Mouse (Mus musculus): ENCODE data around the gene Hoxa4. TPM values are rescaled to one million over a fixed set of nuclear protein-coding genes. Genes with fewer than 3 reads are reported as not detected.

Gene Hoxa4
- total and polyA plus RNA-seq, 2 experiments from 2014 or later, result 0.08 to 0.38 TPM

GRCm38 (mm10) chr6:52165441-52166370 lies 25.8 kb downstream of the Hoxa4 start:
- Histone ChIP-seq H3K9ac (replicated peaks; ENCODE audit: low read depth, low read length) (no peak overlapping the region), H3K36me3 (replicated peaks; ENCODE audit: control insufficient read depth, insufficient read depth, low read length) (no peaks in the 10 kb centered on the region), H3K4me3 (ENCODE audit: low read depth, low read length) (peak overlapping the region; percentile 39), H3K27ac (ENCODE audit: low read depth) (no peak overlapping the region), H3K9me3 (replicated peaks; ENCODE audit: control insufficient read depth, low read length) (no peaks in the 10 kb centered on the region), H3K27me3 (ENCODE audit: control insufficient read depth, insufficient read depth, low read length) (peaks cover 99% of the 10 kb centered on the region), H3K4me2 (ENCODE audit: low read depth, low read length) (peak overlapping the region; percentile 51), H3K4me1 (ENCODE audit: control insufficient read depth, insufficient read depth) (no peaks in the 10 kb centered on the region)
- no peak for DNase-seq (ENCODE audit: low spot score)
- WGBS, result 3% methylated on average over 28 of the region's 28 CpGs
- ATAC-seq (ENCODE audit: insufficient read depth, low read depth), result no peak
- TF ChIP-seq EP300 (IDR thresholded peaks at IDR 0.05; ENCODE audit: low read depth) (no peak), CTCF (IDR thresholded peaks at IDR 0.05; ENCODE audit: low read depth) (no peak)

- no peak for TF ChIP-seq CTCF (IDR thresholded peaks at IDR 0.05; ENCODE audit: low read depth)
- H3K36me3 ChIP-seq (replicated peaks; ENCODE audit: control insufficient read depth, insufficient read depth, low read length), result no peaks in the 10 kb centered on the region
- H3K27me3 ChIP-seq (ENCODE audit: control insufficient read depth, insufficient read depth, low read length), result peaks cover 99% of the 10 kb centered on the region
- H3K9ac ChIP-seq (replicated peaks; ENCODE audit: low read depth, low read length), result peak within 1 kb of the TSS; percentile 28; the same call in 1 of the 2 replicates
- ATAC-seq (ENCODE audit: insufficient read depth, low read depth), result no peak
- WGBS, result 3% methylated on average over 25 of the region's 25 CpGs
- DNase-seq (ENCODE audit: low spot score), result no peak
- H3K4me1 ChIP-seq (ENCODE audit: control insufficient read depth, insufficient read depth), result no peaks in the 10 kb centered on the region
- H3K9me3 ChIP-seq (replicated peaks; ENCODE audit: control insufficient read depth, low read length), result no peaks in the 10 kb centered on the region
- peak within 1 kb of the TSS; percentile 39 for H3K4me3 ChIP-seq (ENCODE audit: low read depth, low read length)
- peak within 1 kb of the TSS; percentile 51 for H3K4me2 ChIP-seq (ENCODE audit: low read depth, low read length)
- H3K27ac ChIP-seq (ENCODE audit: low read depth), result peak within 1 kb of the TSS; percentile 62
Measured at GRCm38 (mm10) chr6:52164626-52165440, 26.7 kb downstream of the Hoxa4 start, which contains the start of gene Hoxa2. Gene Hoxa2 (minus strand): TSS chr6:52164831.

DNA sequence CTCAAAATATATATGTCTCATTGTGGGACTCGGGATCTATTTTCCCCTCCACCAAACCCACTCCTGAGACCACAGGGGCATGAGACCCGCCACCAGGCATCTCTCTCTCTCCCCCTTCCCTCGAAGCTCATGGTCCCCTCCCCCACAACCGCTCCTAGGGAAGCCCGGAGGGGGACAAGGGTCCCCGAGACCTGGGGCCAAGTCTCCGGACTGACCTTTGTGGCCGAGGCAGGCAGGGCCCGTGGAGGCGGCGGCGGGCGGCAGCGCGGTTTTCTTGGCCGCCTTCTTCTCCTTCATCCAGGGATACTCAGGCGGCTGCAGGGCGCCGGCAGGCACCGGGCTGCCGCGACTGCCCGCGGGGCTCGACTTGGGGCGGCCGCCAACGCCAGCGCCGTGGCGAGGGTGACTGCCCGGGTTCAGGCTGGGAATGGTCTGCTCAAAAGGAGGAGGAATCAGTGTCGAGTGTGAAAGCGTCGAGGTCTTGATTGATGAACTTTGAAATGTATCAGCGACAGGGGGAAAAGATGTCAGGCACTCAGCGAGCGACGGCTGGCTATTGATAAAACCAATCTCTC lies 27.4 kb downstream of the Hoxa4 start:
- H3K27me3 ChIP-seq (ENCODE audit: control insufficient read depth, insufficient read depth, low read length), result peaks cover 99% of the 10 kb centered on the region
- H3K4me2 ChIP-seq (ENCODE audit: low read depth, low read length), result peak overlapping the region; percentile 51
- 2% methylated on average over 39 of the region's 39 CpGs for WGBS

DNA sequence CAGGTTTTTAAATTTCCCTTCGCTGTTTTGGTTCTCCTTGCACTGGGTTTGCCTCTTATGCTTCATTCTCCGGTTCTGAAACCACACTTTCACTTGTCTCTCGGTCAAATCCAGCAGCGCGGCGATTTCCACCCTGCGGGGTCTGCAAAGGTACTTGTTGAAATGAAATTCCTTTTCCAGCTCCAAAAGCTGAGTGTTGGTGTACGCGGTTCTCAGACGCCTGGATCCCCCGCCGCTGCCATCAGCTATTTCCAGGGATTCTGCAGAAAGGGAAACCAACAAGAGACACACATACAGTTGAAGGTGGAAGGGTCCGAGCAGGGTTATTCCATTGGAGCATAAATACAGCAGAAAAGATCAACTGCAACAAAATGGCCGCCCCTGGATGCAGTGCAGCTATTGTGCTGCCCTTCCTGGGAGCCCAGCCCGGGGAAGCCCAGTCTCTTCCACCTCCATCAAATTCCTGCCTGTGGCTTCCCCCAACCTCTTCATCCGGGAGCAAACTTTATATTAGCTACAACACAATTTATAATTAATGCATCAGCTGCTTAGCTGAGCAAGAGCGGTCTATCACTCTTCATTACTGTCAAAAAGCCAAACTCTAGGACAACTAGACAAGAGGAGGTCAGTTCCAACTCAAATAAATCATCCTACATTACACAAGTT lies 28.1 kb downstream of the Hoxa4 start:
- no peaks in the 10 kb centered on the region for H3K9me3 ChIP-seq (replicated peaks; ENCODE audit: control insufficient read depth, low read length)
- 14% methylated on average over 17 of the region's 17 CpGs for WGBS
- H3K36me3 ChIP-seq (replicated peaks; ENCODE audit: control insufficient read depth, insufficient read depth, low read length), result no peaks in the 10 kb centered on the region
- peak overlapping the region; percentile 62 for H3K27ac ChIP-seq (ENCODE audit: low read depth)
- ATAC-seq (ENCODE audit: insufficient read depth, low read depth) (no peak), DNase-seq (ENCODE audit: low spot score) (no peak)
- peak overlapping the region; percentile 51 for H3K4me2 ChIP-seq (ENCODE audit: low read depth, low read length)
- H3K27me3 ChIP-seq (ENCODE audit: control insufficient read depth, insufficient read depth, low read length), result peaks cover 99% of the 10 kb centered on the region
- peak overlapping the region; percentile 39 for H3K4me3 ChIP-seq (ENCODE audit: low read depth, low read length)
- H3K4me1 ChIP-seq (ENCODE audit: control insufficient read depth, insufficient read depth), result no peaks in the 10 kb centered on the region; the same call in 1 of the 2 replicates
- no peak overlapping the region for H3K9ac ChIP-seq (replicated peaks; ENCODE audit: low read depth, low read length)
- TF ChIP-seq EP300 (IDR thresholded peaks at IDR 0.05; ENCODE audit: low read depth) (no peak), CTCF (IDR thresholded peaks at IDR 0.05; ENCODE audit: low read depth) (no peak)

More for the DNA sequence above, 27.4 kb downstream of the Hoxa4 start:
- peak overlapping the region; percentile 28; the same call in 1 of the 2 replicates for H3K9ac ChIP-seq (replicated peaks; ENCODE audit: low read depth, low read length)
- ATAC-seq (ENCODE audit: insufficient read depth, low read depth) (no peak; the same call in 1 of the 2 replicates), DNase-seq (ENCODE audit: low spot score) (no peak)
- no peaks in the 10 kb centered on the region for H3K9me3 ChIP-seq (replicated peaks; ENCODE audit: control insufficient read depth, low read length)
- peak overlapping the region; percentile 39 for H3K4me3 ChIP-seq (ENCODE audit: low read depth, low read length)
- peak overlapping the region; percentile 46 for H3K27ac ChIP-seq (ENCODE audit: low read depth)
- H3K36me3 ChIP-seq (replicated peaks; ENCODE audit: control insufficient read depth, insufficient read depth, low read length), result no peaks in the 10 kb centered on the region
- TF ChIP-seq EP300 (IDR thresholded peaks at IDR 0.05; ENCODE audit: low read depth) (no peak), CTCF (IDR thresholded peaks at IDR 0.05; ENCODE audit: low read depth) (no peak)
- no peaks in the 10 kb centered on the region for H3K4me1 ChIP-seq (ENCODE audit: control insufficient read depth, insufficient read depth)
